Mouse (Mus musculus): ENCODE measurements around the gene Pcdh15.
A peak's percentile ranks its signal among the peaks of the same experiment; 100 is the strongest.

The Pcdh15 gene

DNA sequence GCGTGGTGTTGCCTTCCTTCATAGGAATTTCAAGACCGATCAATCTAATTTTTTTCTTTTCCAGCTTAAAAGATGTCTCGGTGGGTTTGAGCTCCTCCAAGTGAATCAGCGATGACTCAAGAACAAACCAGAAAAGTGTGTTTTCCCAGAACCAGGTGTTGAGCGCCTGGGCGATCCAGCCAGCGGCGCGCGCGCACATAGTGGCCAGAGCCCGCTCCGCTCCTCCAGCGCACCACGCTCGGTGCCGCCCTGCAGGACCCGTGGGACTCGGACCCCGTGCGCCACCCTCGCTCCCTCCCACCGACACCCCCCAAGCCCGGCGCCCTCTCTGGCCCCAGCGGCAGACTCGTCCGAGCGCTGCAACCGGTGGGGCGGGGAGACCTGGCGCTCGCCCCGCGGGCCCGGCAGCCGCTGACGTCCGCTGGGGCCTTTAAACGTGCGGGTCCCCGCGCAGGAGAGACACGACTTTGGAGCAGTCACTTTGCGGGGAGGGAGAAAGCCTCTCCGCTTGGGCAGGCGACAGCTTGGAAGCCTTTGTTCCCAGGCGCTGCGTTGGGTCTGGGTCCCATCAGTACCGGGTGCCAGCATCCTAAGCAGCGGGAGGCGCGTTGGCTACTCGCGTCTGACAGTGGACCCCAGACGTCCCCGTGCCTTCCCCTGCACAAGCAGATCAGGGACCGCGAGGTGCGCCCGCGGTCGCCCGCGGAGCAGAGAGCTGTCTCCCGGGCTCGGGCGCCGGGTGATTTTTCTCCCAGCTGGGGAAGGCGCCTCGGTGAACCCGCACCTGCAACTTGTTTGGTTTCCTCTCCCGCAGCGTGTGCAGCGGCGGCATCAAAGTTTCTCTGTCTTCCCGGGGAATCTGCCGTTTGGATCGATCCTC lies at the start of gene Pcdh15:
TSS of gene Pcdh15 (plus strand) at position 377 of the 880 bp plus-strand sequence.
- peak; percentile 49 for DNase-seq (ENCODE audit: low read depth, low spot score)

DNA sequence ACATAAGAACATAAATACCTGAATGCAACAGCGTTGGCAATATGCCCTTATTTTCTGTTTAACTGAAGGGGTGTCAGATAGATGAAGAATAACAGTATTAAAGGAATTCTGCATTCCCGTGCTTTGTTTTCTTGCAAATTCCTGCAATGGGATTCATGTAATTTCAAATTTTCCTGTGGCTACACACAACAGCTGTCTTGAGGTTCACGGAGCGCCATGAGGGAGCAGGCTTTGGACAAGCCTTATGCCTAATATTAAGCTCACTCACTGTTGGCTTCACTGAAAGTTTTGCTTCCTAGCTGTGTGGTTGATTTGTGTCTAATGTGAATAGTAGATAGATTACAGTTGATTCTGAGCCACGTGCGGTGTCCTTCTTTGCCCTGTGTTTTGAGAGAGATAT lies 47.1 kb upstream of the Pcdh15 start:
- DNase-seq (ENCODE audit: low read depth, low spot score): no peak

DNA sequence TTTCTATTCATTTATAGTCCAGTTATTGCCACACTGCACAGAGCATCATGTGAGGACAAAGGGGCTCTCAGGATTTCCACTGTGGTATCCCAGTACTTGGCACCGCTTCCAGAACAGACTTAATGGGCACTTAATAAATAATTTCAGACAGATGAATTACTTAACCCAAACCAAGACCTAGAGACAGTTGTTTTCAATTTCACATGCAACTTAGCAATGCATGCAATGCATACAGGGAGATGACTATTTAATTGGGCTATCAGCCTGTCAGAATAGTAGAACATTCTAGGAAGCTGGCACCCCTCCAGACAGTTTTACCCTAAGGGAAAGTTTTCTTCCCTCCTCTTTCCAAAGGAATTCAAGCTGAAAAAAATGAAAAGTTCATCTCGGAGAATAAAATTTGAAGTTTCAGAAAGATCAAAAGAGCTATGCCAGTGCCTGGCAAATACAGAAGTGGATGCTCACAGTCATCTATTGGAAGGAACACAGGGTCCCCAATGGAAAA lies 39.4 kb upstream of the Pcdh15 start:
- DNase-seq (ENCODE audit: low read depth, low spot score): no peak

DNA sequence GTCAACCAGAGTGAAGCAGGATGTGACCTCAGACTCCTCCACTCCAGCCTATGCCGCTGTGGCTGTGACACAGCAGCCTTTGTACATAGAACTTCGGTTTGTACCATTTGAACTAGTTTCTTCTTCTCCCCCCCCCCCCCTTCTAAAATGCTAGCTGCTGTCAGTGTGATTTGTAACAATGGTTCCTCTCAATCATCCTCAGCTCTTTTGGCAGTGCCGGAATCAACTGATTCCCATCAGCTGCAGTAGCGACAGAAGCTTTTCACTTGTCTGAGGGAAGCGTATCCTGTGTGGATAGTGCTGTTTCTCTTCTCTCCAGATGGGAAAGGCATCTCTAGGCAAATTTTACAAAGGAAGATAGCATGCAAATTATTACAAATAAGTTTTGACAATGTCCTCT lies 12.4 kb upstream of the Pcdh15 start:
- no peak for DNase-seq (ENCODE audit: low read depth, low spot score)

DNA sequence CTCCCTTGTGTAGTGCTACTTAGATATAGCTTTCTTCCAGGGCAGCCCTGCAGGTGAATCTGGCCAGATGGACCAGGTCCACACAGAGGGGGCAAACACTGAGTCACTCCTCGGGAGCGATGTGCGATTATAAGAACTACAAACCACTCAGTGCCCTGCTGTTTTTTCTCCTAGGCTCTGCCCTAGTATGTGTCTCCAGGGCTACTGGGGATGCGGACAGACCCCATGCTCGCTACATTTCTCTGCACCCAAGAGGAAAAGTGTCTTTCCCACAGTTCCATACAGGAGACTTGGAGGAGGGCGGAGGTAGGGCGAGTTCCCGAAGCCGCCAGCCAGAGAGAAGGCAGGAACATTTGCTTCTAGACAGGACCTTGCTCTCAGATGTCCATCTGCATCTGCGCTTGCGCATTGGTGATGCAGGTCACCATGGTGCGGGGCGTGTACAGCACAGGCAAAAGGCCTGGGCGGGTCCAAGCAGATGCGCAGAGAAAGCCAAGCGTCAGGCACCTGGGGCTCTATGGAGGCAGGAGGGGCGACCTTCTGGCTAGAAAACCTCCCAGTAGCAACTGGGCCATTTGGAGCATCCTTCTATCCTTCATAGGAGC lies 2.5 kb upstream of the Pcdh15 start:
- DNase-seq (ENCODE audit: low read depth, low spot score): peak; percentile 70

DNA sequence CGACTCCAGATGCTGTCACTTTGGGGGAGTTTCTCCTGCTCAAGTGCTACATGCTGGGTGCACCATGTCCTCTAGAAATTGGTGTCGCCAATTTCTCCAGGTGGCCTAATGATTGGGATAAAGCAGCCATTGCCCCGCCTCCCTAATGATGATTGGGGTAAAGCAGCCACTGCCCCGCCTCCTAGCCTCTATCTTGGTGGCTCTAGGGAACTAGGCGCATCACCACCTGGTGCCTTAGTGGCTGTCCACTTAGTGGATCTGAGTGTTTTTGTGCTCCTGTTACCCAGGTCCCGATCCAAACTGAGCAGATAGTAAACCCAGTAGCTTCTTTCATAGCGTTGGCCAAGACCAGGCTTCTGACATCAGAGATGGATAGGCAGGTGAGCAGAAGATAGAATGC lies 2.0 kb upstream of the Pcdh15 start:
- DNase-seq (ENCODE audit: low read depth, low spot score): peak; percentile 37

DNA sequence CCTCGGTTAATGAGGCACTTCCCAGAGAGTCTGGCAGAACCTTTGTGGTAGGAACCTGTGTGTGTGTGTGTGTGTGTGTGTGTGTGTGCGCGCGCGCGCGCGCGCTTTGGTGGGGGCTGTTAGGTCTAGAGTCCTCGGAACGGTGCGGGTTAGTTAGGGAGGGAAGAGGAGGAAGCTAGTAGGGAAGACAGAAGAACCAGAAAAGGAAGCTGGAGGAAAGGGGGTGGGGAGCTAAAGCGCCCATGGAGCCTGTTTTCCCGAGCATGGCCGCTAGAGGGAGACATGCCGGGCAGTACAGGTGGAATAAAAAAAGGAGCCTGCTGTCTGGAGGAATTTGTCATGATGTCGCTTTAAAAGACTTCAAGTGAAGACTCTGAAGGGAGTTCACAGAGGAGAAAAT lies 1.2 kb upstream of the Pcdh15 start:
- DNase-seq (ENCODE audit: low read depth, low spot score): peak; percentile 79

DNA sequence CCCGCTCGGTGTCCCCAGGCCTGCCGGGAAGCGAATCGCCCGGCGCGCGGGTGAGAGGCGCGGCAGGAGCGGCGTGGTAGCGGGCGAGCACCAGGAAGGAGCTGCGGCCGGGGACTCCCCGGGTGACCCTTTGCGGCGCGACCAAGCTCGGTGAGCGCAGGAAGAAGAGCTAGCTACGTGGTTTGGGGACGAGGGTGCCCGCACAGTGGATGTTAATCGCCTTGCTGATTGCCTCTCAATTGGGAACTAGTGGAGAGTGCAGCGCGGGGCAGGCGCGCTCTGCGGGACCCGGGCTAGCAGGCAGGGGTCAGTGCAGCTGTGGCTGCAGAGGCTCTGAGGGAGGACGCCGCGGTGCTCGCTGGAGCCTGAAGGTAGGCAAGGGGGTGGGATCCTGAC lies 702 bp downstream of the Pcdh15 start:
- peak; percentile 49 for DNase-seq (ENCODE audit: low read depth, low spot score)

DNA sequence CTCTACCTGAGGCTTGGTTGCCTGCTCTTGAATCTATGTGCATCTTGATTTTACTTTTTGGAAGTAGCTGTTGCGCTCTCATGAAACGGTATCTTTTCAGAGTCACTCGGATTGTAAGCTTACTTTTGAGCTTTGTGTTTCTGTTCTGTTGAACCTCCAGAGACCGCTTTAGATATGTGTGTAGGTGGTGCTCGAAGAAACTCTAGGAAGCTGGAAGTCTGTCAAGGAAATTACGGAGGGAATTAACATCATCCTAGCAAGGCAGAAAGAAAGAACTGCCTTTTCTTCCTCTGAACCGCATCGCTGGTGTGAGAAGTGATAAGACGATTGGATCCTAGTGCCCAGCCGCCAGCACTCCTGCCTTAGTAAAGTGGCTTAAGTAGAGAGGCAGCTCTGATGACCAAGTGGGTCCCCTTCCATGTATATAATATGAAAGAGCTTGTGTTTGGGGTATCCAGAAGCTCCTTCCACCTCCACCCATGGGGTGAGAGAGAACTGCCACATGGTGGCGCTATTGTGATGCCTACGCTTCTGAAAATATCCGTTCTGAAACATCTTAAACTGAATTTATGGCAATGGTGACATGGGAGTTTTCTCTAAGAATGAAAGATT lies 4.3 kb downstream of the Pcdh15 start:
- peak; percentile 29 for DNase-seq (ENCODE audit: low read depth, low spot score)

DNA sequence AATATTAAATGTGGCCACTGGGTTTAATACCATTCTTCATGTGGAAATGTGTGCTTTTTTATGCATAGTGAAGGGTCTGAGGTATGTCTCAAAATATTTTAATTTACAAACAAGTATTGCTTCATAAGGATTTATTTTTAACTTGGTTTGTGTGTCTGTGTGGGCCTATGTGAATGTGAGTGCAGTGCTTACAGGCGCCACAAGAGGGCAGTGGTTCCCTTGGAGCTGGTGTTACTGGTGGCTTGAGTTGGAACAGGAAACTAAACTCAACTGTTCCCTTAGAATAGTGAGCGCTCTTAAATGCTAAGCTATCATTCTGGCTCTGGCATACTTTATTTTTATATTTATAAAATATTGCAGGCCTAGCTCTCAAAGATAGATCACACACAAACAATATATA lies 6.8 kb downstream of the Pcdh15 start:
- DNase-seq (ENCODE audit: low read depth, low spot score): peak; percentile 68

DNA sequence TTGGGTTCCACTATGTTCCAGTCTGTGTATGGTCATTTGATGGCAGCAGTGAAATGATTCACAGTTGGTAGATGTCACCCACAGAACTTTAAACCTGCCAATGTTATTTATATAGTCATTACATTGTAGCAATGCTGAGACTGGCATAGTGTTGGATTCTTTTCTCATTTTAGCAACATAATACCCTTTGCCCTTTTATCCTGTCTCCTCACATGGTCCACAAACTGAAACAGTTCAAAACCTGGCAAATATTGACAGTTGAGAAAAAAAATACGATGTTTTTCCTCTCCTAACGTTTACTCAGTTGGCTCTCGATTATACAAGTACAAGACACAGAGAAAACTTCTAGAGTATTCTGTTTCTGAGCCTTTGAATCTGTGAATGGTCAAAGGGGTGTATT lies 38.8 kb downstream of the Pcdh15 start:
- DNase-seq (ENCODE audit: low read depth, low spot score): no peak

DNA sequence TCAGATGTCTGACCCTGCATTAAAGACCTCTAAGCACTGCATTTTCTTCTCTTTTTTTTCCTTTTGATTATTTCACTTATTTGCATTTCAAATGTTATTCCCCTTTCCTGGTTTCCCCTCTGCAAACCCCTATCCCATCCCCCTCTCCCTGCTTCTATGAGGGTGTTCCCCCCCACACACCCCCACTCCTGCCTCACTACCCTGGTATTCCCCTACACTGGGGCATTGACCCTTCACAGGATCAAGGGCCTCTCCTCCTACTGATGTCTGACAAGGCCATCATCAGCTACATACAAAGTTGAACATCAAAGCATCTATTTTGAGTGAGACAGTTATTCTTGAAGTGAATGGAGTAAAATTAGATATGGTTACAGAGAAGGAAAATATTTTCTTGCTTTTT lies 48.4 kb downstream of the Pcdh15 start:
- no peak for DNase-seq (ENCODE audit: low read depth, low spot score)

DNA sequence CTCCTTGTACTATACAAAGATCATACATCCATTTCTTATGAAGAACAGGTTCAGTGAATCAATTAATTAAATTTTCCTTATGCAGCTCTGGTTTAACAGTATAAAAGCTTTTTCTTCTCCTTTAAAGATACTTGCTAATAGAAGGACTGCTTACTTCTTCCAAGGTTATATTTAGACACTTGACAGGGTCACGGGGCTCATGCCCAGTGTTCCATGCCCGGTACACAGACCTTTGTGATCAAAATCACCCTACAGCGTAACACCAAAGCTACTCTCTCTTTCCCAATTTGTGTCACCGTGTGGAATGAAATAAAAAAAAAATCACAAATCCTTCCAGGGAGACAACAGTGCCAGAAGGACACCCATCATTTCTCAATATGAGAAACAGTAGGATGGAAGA lies 48.8 kb downstream of the Pcdh15 start:
- no peak for DNase-seq (ENCODE audit: low read depth, low spot score)

DNA sequence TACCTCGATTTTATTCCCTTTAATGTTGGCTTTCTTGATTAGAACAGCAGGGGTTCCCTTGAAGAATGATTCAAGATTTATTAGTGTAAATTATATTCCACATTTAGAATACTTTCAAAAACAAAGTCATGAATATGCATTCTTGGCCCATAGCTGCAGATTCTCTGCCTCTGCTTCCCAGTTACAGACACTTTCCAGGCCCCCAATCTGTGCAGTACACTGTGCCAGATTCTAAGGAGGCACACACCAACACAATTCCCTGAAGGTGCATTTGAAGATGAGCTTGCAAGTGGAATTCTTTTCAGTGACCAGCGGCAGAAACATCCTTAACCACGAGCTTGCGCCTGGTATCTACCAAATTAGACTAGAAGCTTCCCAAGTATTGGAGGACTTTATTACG lies 55.4 kb downstream of the Pcdh15 start:
- no peak for DNase-seq (ENCODE audit: low read depth, low spot score)

DNA sequence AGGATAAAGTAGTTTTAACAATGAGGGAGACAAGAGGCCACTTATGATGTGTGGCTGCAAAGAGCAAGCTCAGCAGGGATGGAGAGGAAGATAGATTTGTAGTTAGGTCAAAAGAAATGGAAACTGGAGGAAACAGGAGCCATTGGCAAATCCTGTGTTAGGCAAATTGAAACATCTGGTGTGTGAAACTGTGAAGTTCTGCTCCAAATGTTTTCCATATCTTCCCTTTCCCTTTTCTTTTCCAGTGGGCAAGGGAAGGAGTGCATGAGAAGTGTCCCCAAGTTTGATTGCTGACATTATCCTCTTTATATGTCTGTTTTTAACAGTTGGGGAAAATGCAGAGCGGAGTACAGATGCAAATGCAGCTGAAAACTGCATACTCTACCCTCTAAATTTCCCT lies 62.6 kb downstream of the Pcdh15 start:
- DNase-seq (ENCODE audit: low read depth, low spot score): no peak

DNA sequence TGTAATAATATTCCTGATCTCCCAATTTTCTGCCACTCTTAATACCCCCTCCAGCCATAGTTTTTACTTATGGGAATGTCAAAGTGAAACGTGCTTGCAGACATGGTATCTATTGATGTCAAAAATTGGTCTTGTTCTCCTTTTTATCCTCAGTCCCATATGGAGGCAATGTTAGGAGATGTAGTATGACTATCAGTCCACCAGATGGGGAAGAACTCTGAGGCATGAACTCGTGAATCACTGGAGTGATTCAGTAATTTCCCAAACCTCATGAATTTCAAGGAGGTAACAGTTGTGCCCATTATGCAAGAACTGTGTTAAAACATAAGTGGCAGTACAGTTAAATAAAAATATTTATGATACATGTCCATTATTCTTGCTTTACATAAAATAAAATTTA lies 116.9 kb downstream of the Pcdh15 start:
- DNase-seq (ENCODE audit: low read depth, low spot score): no peak

DNA sequence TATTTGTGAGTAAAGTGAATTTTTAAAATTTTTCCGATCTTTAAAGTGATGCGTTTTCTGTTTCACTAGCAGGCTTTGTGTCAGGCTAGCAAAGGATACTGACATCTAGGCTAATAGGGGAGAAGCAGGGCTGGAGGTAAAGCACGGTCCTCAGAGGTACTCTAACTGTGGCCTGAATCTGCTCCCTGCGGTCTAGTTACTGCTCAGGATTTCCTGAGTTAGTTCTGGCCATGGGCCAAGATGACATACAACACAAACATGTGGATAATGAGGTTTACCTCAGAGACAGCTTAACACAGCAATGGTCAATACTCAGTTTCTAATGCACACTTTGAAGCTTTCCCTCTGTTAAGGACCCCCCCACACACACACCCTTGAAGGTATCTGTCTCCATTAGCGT lies 143.2 kb downstream of the Pcdh15 start:
- no peak for DNase-seq (ENCODE audit: low read depth, low spot score)

DNA sequence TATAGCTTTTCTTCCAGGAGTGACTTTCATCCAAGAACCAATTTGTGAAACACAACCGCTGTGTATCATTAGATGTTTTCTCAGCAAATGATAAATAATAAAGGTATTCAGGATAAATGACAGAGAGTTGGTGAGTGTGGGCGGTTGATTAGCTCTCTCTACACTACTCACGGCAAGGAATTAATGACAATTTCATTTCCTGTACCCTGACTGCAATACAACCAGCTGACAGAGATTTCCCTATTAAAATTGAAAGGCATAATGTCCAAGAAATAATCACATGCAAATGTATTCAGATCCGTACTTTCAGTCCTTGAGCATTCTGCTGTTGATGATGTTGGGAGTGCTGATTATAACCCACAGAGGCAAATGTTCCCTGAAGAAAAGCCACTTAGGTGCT lies 181.3 kb downstream of the Pcdh15 start:
- DNase-seq (ENCODE audit: low read depth, low spot score): no peak

DNA sequence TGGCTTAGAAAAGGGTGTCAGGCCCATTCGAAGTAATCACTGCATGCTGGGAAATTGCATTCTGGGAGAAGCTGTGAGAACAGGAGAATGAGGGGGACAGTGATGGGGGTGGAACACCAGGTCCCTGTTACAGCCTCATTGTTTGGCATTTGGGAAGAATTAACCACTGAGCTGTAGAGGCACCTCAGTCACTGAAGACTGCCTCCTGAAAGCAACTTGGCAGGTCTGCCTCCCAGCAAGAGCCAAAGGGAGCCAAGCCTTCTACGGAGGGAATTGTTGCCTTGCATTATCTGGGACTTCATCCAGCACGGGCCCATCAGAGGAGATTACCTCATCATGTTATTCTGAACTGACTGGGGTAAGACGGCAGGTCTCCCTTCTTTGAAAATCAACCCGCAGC lies 197.3 kb downstream of the Pcdh15 start:
- DNase-seq (ENCODE audit: low read depth, low spot score): no peak

DNA sequence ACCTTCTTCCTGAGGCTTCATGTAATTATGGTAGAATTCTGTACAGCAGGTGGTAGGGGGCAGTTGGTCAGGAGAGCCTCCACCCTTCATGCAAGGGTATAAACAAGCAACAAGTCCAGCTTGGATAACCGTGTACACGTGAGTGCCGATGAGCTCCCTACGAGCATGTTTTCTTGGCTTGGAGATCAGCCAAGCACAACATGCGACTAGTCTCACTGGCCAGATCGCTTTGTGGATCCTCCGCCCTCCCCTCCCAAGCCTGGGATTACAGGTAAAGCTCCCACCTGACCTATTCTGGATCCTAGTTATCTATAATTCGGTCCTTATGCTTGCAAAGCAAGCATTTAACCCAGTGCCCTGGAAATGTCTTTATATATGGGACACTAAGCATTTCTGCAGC lies 202.8 kb downstream of the Pcdh15 start:
- DNase-seq (ENCODE audit: low read depth, low spot score): no peak

DNA sequence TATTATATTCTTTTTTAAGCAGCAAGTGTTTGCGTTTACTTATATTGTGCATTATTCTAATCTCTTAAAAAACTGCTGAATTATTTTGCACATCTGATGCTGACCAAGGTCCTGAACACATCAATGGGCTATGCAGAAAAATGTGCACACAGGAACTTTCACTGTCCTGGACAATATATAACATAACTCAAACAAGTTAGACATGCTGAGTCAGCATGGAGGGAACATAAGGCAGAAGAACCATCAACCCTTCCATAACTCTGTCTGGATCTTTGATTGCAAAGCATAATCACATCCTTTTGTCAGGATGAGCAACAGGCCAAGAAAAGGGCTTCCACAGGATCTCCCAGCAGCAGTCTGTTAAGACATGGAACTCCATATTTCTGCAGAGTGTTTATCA lies 207.5 kb downstream of the Pcdh15 start:
- DNase-seq (ENCODE audit: low read depth, low spot score): no peak

DNA sequence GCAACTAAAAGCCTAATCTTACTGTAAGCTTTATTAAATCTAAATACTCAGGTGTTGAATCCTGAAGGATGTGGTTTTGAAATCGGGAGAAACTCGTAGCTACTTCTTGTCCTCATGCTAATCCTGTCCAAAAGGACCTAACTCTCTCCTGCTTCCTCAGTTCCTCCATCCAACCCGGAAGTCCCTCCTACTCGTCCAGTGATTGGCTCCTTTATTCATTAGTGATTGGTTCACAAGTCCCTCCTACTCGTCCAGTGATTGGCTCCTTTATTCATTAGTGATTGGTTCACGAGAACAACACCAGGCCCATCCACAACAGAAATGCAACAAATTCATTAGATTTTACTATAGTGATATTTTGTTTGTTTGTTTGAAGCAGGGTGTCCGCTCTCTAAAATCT lies 227.7 kb downstream of the Pcdh15 start:
- DNase-seq (ENCODE audit: low read depth, low spot score): peak; percentile 20

DNA sequence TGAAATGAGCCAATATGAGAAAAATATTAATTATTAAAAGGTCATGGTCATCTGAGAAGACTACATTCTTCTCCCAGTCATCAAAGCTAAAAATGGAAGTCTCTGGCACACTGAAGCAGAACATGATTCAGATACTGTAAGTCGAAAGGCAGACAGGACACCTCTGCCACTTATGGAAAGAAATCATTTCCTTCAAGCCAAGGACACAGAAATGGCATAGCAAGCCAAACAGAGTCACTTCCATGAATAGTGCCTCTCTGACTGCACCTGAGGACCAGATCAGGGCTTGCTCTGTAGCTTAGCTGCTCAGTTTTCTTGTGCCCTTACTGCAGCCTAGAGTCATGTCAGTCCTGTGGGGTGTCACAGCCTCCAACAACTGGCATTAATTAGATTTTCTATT lies 234.3 kb downstream of the Pcdh15 start:
- DNase-seq (ENCODE audit: low read depth, low spot score): no peak
